Mouse (Mus musculus) heart, postnatal 0 days (tissue): ENCODE measurements around the gene Plin4. TPM values are rescaled to one million over a fixed set of nuclear protein-coding genes. Genes with fewer than 3 reads are reported as not detected.

Source experiments
- ATAC-seq: fragments of 200-750 bp; cut with Nextera tagmentation; 2 replicates; pipeline ENCODE4 v1.8.0; 2017; ENCODE audit warnings: low read depth, moderate number of reproducible peaks, moderate library complexity; ENCODE audit not compliant: insufficient read depth
- DNase-seq: peaks from one replicate; pipeline ENCODE4 v3.0.0-alpha.2; 2016; ENCODE audit warnings: low spot score
- H3K27ac ChIP-seq: fragments of 300-500 bp; sonication (generic); 2 replicates; pipeline ENCODE4 v1.5.1; 2014; ENCODE audit warnings: low read depth, mild to moderate bottlenecking
- H3K27me3 ChIP-seq: fragments of 300-500 bp; sonication (generic); 2 replicates; pipeline ENCODE4 v1.6.1; 2014; ENCODE audit warnings: low read length, mixed read lengths; ENCODE audit not compliant: control insufficient read depth, insufficient read depth
- H3K36me3 ChIP-seq: fragments of 300-500 bp; sonication (generic); replicated peaks from 2 replicates; pipeline ENCODE4 v1.6.1; 2014; ENCODE audit warnings: low read length, mixed read lengths; ENCODE audit not compliant: control insufficient read depth, insufficient read depth
- H3K4me1 ChIP-seq: fragments of 300-500 bp; sonication (generic); 2 replicates; pipeline ENCODE4 v1.6.1; 2014; ENCODE audit warnings: antibody characterized with exemption; ENCODE audit not compliant: control insufficient read depth, insufficient read depth
- H3K4me2 ChIP-seq: fragments of 300-500 bp; sonication (generic); 2 replicates; pipeline ENCODE4 v1.6.1; 2014; ENCODE audit warnings: low read depth, mild to moderate bottlenecking, low read length, moderate library complexity
- H3K4me3 ChIP-seq: fragments of 300-500 bp; sonication (generic); 2 replicates; pipeline ENCODE4 v1.5.1; 2014; ENCODE audit warnings: low read depth, low read length
- H3K9ac ChIP-seq: fragments of 300-500 bp; sonication (generic); replicated peaks from 2 replicates; pipeline ENCODE4 v1.6.1; 2014; ENCODE audit warnings: low read depth, low read length, mixed read lengths
- H3K9me3 ChIP-seq: fragments of 300-500 bp; sonication (generic); replicated peaks from 2 replicates; pipeline ENCODE4 v1.6.1; 2016; ENCODE audit warnings: low read length; ENCODE audit not compliant: control insufficient read depth
- CTCF ChIP-seq: IDR thresholded peaks from 2 replicates; pipeline ENCODE4 v1.5.1; 2016; ENCODE audit warnings: antibody characterized with exemption, control low read depth, low read depth
- EP300 ChIP-seq: IDR thresholded peaks from 2 replicates; pipeline ENCODE4 v1.6.1; 2016; ENCODE audit warnings: antibody characterized with exemption, low read depth
- WGBS: fragments of 180-500 bp; shearing (Covaris S2); extraction: QIAGEN DNeasy Blood & Tissue Kit; methylation state at CpG from one replicate; pipeline ENCODE4 v1.1.7; 2014; 5-methylcytosine and 5-hydroxymethylcytosine counted together
- polyA plus RNA-seq: library from polyadenylated mRNA; unstranded; fragments of >200 nt; fragmentation: Nextera tagmentation; extraction: Ambion mirVana; gene quantifications from 2 replicates; pipeline ENCODE4 v1.2.1, GENCODE M21; 2015
- total RNA-seq: library from RNA; depleted of rRNA; stranded (reverse); fragments of >200 nt; gene quantifications from 2 replicates; pipeline ENCODE4 v1.2.3, GENCODE M21; 2014; ENCODE audit warnings: low replicate concordance

The Plin4 gene
- total and polyA plus RNA-seq, 2 experiments from 2014 or later, result 9.4 to 88.5 TPM

GRCm38 (mm10) chr17:56124377-56125275, 15.0 kb upstream of the Plin4 start:
- H3K27ac ChIP-seq, result no peak overlapping the region; the same call in 1 of the 2 replicates
- WGBS, result 19% methylated on average over 54 of the region's 59 CpGs
- H3K9ac ChIP-seq, result peak overlapping the region; percentile 48
- peaks cover 8% of the 10 kb centered on the region for H3K9me3 ChIP-seq
- H3K36me3 ChIP-seq, result no peaks in the 10 kb centered on the region
- H3K4me2 ChIP-seq, result peak overlapping the region; percentile 64
- DNase-seq (peak; percentile 55), ATAC-seq (peak; percentile 33)
- H3K4me3 ChIP-seq, result peak overlapping the region; percentile 47
- peak; percentile 66 for TF ChIP-seq CTCF
- TF ChIP-seq EP300, result no peak
- H3K4me1 ChIP-seq, result 0 out of 2 replicates have a peak, but pooled peaks cover 8% of the 10 kb centered on the region
- H3K27me3 ChIP-seq, result peaks cover 14% of the 10 kb centered on the region

GRCm38 (mm10) chr17:56123681-56124340, 14.2 kb upstream of the Plin4 start:
- H3K9ac ChIP-seq, result peak overlapping the region; percentile 48
- H3K27ac ChIP-seq, result no peak overlapping the region
- ATAC-seq (no peak), DNase-seq (no peak)
- TF ChIP-seq CTCF (no peak), EP300 (no peak)
- no peaks in the 10 kb centered on the region for H3K36me3 ChIP-seq
- H3K27me3 ChIP-seq, result peaks cover 14% of the 10 kb centered on the region
- H3K4me3 ChIP-seq, result peak overlapping the region; percentile 47
- H3K4me1 ChIP-seq, result 0 out of 2 replicates have a peak, but pooled peaks cover 8% of the 10 kb centered on the region
- peaks cover 8% of the 10 kb centered on the region for H3K9me3 ChIP-seq
- H3K4me2 ChIP-seq, result peak overlapping the region; percentile 64
- 51% methylated on average over 58 of the region's 59 CpGs for WGBS

DNA sequence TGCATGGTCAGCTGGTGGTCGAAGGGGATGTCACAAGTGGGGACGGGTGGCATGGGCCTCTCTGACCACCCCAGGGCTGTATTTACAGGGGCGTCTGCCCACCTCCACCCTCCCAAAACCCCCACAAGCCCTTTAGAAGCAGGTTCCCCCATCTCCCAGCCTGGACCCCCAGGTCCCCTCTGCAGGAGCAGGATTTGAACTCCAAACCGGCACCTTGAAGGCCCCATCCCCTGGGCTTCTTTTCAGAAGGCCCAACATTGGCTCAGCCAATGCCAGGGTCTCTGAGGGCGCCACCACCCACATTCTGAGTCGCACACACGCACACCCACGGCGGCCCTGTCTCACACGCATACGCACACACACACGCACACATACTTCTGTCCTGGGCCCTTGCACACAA, 13.6 kb upstream of the Plin4 start:
- H3K27ac ChIP-seq, result no peak overlapping the region
- TF ChIP-seq EP300 (no peak), CTCF (no peak)
- peaks cover 14% of the 10 kb centered on the region for H3K27me3 ChIP-seq
- WGBS, result 88% methylated on average over 12 of the region's 12 CpGs
- H3K9ac ChIP-seq, result no peak overlapping the region
- no peak overlapping the region for H3K4me3 ChIP-seq
- peaks cover 8% of the 10 kb centered on the region for H3K9me3 ChIP-seq
- H3K36me3 ChIP-seq, result no peaks in the 10 kb centered on the region
- H3K4me2 ChIP-seq, result no peak overlapping the region
- ATAC-seq (no peak), DNase-seq (no peak)
- 0 out of 2 replicates have a peak, but pooled peaks cover 8% of the 10 kb centered on the region for H3K4me1 ChIP-seq

GRCm38 (mm10) chr17:56121826-56122225, 12.2 kb upstream of the Plin4 start, which contains the start of gene Lrg1:
Lrg1 (minus strand) TSS chr17:56122001.
- H3K36me3 ChIP-seq, result no peaks in the 10 kb centered on the region
- WGBS, result 47% methylated on average over 2 of the region's 2 CpGs
- no peak for DNase-seq
- H3K9ac ChIP-seq, result no peak within 1 kb of the TSS
- H3K4me2 ChIP-seq, result peak within 1 kb of the TSS; percentile 61
- peaks cover 14% of the 10 kb centered on the region; the same call in 1 of the 2 replicates for H3K4me1 ChIP-seq
- peak within 1 kb of the TSS; percentile 32; the same call in 1 of the 2 replicates for H3K27ac ChIP-seq
- no peak for ATAC-seq
- TF ChIP-seq EP300, result no peak
- no peak within 1 kb of the TSS for H3K4me3 ChIP-seq
- peaks cover 8% of the 10 kb centered on the region for H3K9me3 ChIP-seq
- H3K27me3 ChIP-seq, result peaks cover 14% of the 10 kb centered on the region

- Histone ChIP-seq H3K27me3 (peaks cover 14% of the 10 kb centered on the region), H3K4me3 (peak overlapping the region; percentile 39), H3K27ac (peak overlapping the region; percentile 32), H3K4me1 (peaks cover 15% of the 10 kb centered on the region; the same call in 1 of the 2 replicates), H3K9me3 (peaks cover 8% of the 10 kb centered on the region), H3K4me2 (peak overlapping the region; percentile 61), H3K36me3 (no peaks in the 10 kb centered on the region), H3K9ac (peak overlapping the region; percentile 47)
- peak; percentile 31 for ATAC-seq
- TF ChIP-seq CTCF (no peak), EP300 (no peak)
- 3% methylated on average over 66 of the region's 66 CpGs for WGBS
- DNase-seq, result no peak
These were observed 10.6 kb upstream of the Plin4 start for GRCm38 (mm10) chr17:56119981-56120880.
